Mouse (Mus musculus) liver, embryonic 11.5 days (tissue): ENCODE data around the gene Sept11. TPM values are rescaled to one million over a fixed set of nuclear protein-coding genes. Genes with fewer than 3 reads are reported as not detected.

Experiments used
- ATAC-seq: fragments of 200-750 bp; cut with Nextera tagmentation; replicated peaks from 2 replicates; pipeline ENCODE4 v1.8.0; 2017; ENCODE audit warnings: moderate number of reproducible peaks, mild to moderate bottlenecking, moderate TSS enrichment, moderate library complexity; ENCODE audit not compliant: low FRiP score
- DNase-seq: peaks from one replicate; pipeline ENCODE4 v3.0.0-alpha.2; 2017; ENCODE audit warnings: low spot score
- H3K27ac ChIP-seq: fragments of 300-500 bp; sonication (generic); 2 replicates; pipeline ENCODE4 v1.5.1; 2014; ENCODE audit warnings: mild to moderate bottlenecking, low read depth, low read length, control low read depth
- H3K27me3 ChIP-seq: fragments of 300-500 bp; sonication (generic); replicated peaks from 2 replicates; pipeline ENCODE4 v1.6.1; 2014; ENCODE audit warnings: low read length, mixed read lengths; ENCODE audit not compliant: control insufficient read depth, insufficient read depth
- H3K36me3 ChIP-seq: fragments of 300-500 bp; sonication (generic); 2 replicates; pipeline ENCODE4 v1.6.1; 2014; ENCODE audit warnings: mild to moderate bottlenecking, low read length, moderate library complexity, mixed read lengths; ENCODE audit not compliant: control insufficient read depth, insufficient read depth
- H3K4me1 ChIP-seq: fragments of 300-500 bp; sonication (generic); replicated peaks from 2 replicates; pipeline ENCODE4 v1.6.1; 2014; ENCODE audit warnings: low read length, mixed read lengths; ENCODE audit not compliant: control insufficient read depth, insufficient read depth
- H3K4me2 ChIP-seq: fragments of 300-500 bp; sonication (generic); 2 replicates; pipeline ENCODE4 v1.6.1; 2014; ENCODE audit warnings: mild to moderate bottlenecking, control low read depth, moderate library complexity
- H3K4me3 ChIP-seq: fragments of 300-500 bp; sonication (generic); 2 replicates; pipeline ENCODE4 v1.5.1; 2014; ENCODE audit warnings: low read depth, low read length, control low read depth
- H3K9ac ChIP-seq: fragments of 300-500 bp; sonication (generic); 2 replicates; pipeline ENCODE4 v1.6.1; 2014; ENCODE audit warnings: low read depth, low read length, control low read depth
- H3K9me3 ChIP-seq: fragments of 300-500 bp; sonication (generic); 2 replicates; pipeline ENCODE4 v1.6.1; 2016; ENCODE audit warnings: low read length, inconsistent platforms, mixed read lengths; ENCODE audit not compliant: control insufficient read depth
- WGBS: fragments of 180-500 bp; shearing (Covaris S2); extraction: QIAGEN DNeasy Blood & Tissue Kit; methylation state at CpG from one replicate; pipeline ENCODE4 v1.1.7; 2014; 5-methylcytosine and 5-hydroxymethylcytosine counted together
- polyA plus RNA-seq: library from polyadenylated mRNA; unstranded; fragments of >200 nt; fragmentation: Nextera tagmentation; extraction: Ambion mirVana; gene quantifications from 2 replicates; pipeline ENCODE4 v1.2.1, GENCODE M21; 2014

The Sept11 gene
- polyA plus RNA-seq = 89.0 and 95.1 TPM in 2 replicates

- H3K4me3 ChIP-seq = peak within 1 kb of the TSS; percentile 85
- under 1% methylated on average over 63 of the region's 63 CpGs for WGBS
- H3K4me1 ChIP-seq = peaks cover 21% of the 10 kb centered on the region
- peak within 1 kb of the TSS; percentile 77 for H3K27ac ChIP-seq
- H3K36me3 ChIP-seq = no peaks in the 10 kb centered on the region
- ATAC-seq (peak; percentile 91), DNase-seq (peak; percentile 93)
- no peaks in the 10 kb centered on the region for H3K9me3 ChIP-seq
- peak within 1 kb of the TSS; percentile 98 for H3K4me2 ChIP-seq
- no peaks in the 10 kb centered on the region for H3K27me3 ChIP-seq
- H3K9ac ChIP-seq = peak within 1 kb of the TSS; percentile 94
Observed at GRCm38 (mm10) chr5:93092857-93093622, at the start of gene Sept11. Sept11 (plus strand) TSS chr5:93093437.

DNA sequence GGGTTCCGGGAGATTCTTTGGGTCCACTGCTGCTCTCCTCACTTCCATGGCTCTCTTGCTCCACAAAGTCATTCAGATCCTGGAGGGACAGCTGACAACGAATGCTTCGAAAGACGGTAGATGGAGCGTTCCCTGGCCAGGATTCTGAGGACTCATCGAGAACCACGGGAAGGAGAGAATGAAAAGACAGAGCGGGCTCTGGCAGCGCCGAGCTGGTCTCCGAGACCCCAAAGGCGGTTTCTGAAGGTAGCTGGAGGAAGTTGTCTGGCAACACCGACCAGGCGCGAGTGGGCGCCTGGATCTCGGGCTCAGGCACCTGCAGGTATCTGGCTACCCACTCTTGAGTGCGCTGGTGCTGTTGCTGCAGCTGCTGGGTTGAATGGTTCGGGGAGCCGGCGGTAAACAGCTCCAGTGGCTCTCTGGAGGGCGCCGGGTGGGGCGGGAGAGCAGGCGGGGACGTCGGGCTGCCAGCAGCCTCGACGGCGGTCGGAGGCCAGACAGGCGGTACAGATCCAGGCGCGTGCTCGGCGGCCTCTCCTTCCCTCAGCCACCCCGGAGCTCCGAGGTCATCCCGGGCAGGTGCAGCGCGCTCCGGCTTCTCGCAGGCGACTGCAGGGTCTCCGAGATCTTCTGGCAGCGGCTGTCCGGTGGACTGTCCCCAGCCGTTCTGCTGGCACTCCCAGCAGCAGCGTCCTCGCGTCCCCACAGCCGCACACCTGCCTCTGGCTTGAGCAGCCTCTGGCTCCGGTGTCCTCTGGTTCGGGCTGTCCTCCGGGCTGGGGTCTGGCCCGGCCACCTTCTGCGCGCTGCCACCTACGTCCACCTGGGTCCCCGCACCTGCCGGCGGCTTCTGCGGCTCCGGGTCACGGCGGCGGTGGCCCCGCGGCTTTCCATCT, 49.3 kb upstream of the Sept11 start:
- ATAC-seq = 0 out of 2 replicates have a peak, but pooled peaks have one; percentile 10
- Histone ChIP-seq H3K27ac (no peak overlapping the region), H3K4me3 (peak overlapping the region; percentile 49), H3K4me1 (peaks cover 11% of the 10 kb centered on the region), H3K36me3 (no peaks in the 10 kb centered on the region), H3K4me2 (peak overlapping the region; percentile 75), H3K9ac (no peak overlapping the region), H3K27me3 (peaks cover 53% of the 10 kb centered on the region), H3K9me3 (no peaks in the 10 kb centered on the region)
- DNase-seq = no peak
- WGBS = 5% methylated on average over 68 of the region's 69 CpGs

- no peaks in the 10 kb centered on the region for H3K9me3 ChIP-seq
- peak within 1 kb of the TSS; percentile 75 for H3K4me2 ChIP-seq
- peaks cover 11% of the 10 kb centered on the region for H3K4me1 ChIP-seq
- peak within 1 kb of the TSS; percentile 49 for H3K4me3 ChIP-seq
- H3K9ac ChIP-seq = no peak within 1 kb of the TSS
- no peaks in the 10 kb centered on the region for H3K36me3 ChIP-seq
- ATAC-seq (peak; percentile 61), DNase-seq (peak; percentile 53)
- H3K27ac ChIP-seq = no peak within 1 kb of the TSS
- H3K27me3 ChIP-seq = peaks cover 53% of the 10 kb centered on the region
- 1% methylated on average over 67 of the region's 68 CpGs for WGBS
Observed at GRCm38 (mm10) chr5:93044584-93045370, 48.5 kb upstream of the Sept11 start, which contains the start of gene Sowahb. Sowahb (minus strand) TSS chr5:93045022.

- Histone ChIP-seq H3K27ac (no peak overlapping the region), H3K27me3 (peaks cover 53% of the 10 kb centered on the region), H3K4me2 (peak overlapping the region; percentile 75), H3K36me3 (no peaks in the 10 kb centered on the region), H3K9me3 (no peaks in the 10 kb centered on the region), H3K4me3 (peak overlapping the region; percentile 49), H3K4me1 (peaks cover 8% of the 10 kb centered on the region; the same call in 1 of the 2 replicates), H3K9ac (no peak overlapping the region)
- 3% methylated on average over 19 of the region's 19 CpGs for WGBS
- ATAC-seq = peak; percentile 14; the same call in 1 of the 2 replicates
- no peak for DNase-seq
Observed at GRCm38 (mm10) chr5:93045371-93045714, 47.9 kb upstream of the Sept11 start.

DNA sequence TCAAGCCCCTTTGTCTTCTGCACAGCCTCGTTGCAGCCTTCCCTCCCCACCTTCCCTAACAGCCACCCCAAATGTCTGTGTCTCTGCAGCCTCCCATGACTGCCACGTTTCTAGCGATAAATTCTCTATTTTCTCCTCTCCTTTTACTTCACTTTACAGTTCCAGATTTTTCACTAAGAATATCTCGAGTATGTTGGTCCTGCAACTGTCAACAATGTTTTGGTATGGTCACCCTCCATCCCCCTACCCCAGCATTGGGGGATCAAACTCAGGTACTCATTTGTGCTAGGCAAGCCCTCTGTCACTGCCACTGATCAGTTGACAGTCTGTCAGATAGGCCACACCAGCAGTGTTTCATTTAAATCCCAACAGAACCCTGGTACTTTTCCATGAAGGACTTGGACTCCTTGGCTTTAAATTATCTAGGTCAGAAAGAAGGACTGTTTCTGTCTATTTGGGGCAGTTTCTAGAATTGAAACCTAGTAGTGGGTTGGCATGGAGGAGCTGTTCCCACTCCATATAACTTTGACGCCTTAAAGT, 46.9 kb upstream of the Sept11 start:
- no peaks in the 10 kb centered on the region for H3K36me3 ChIP-seq
- WGBS = 23% methylated on average over 5 of the region's 5 CpGs
- no peaks in the 10 kb centered on the region for H3K9me3 ChIP-seq
- H3K4me3 ChIP-seq = no peak overlapping the region
- no peak overlapping the region for H3K27ac ChIP-seq
- H3K4me2 ChIP-seq = no peak overlapping the region
- H3K27me3 ChIP-seq = peaks cover 53% of the 10 kb centered on the region
- no peak overlapping the region for H3K9ac ChIP-seq
- ATAC-seq (no peak), DNase-seq (no peak)
- peaks cover 8% of the 10 kb centered on the region; the same call in 1 of the 2 replicates for H3K4me1 ChIP-seq

- DNase-seq (no peak), ATAC-seq (no peak)
- Histone ChIP-seq H3K27me3 (peaks cover 34% of the 10 kb centered on the region), H3K4me3 (no peak overlapping the region), H3K9me3 (no peaks in the 10 kb centered on the region), H3K36me3 (no peaks in the 10 kb centered on the region), H3K4me1 (peaks cover 8% of the 10 kb centered on the region; the same call in 1 of the 2 replicates), H3K4me2 (no peak overlapping the region), H3K27ac (no peak overlapping the region), H3K9ac (no peak overlapping the region)
- 63% methylated on average over 13 of the region's 13 CpGs for WGBS
Observed at GRCm38 (mm10) chr5:93048481-93049240, 44.6 kb upstream of the Sept11 start.

- Histone ChIP-seq H3K36me3 (no peaks in the 10 kb centered on the region), H3K4me3 (no peak overlapping the region), H3K27ac (no peak overlapping the region), H3K9me3 (no peaks in the 10 kb centered on the region), H3K4me1 (no peaks in the 10 kb centered on the region), H3K4me2 (no peak overlapping the region), H3K9ac (no peak overlapping the region), H3K27me3 (peaks cover 21% of the 10 kb centered on the region)
- ATAC-seq = no peak
- 76% methylated on average over 1 of the region's 1 CpGs for WGBS
- no peak for DNase-seq
Observed at GRCm38 (mm10) chr5:93049971-93050370, 43.3 kb upstream of the Sept11 start.
